Mouse (Mus musculus) small intestine, adult 2 months (tissue): ENCODE data around the gene Dydc2. TPM values are rescaled to one million over a fixed set of nuclear protein-coding genes. Genes with fewer than 3 reads are reported as not detected.
A peak's percentile ranks its signal among the peaks of the same experiment; 100 is the strongest.

Experiments used
- H3K27ac ChIP-seq: fragments of 200-500 bp; 2 replicates; pipeline ENCODE4 v1.5.1; 2012; ENCODE audit warnings: low read depth, low read length, control low read depth, inconsistent platforms; ENCODE audit not compliant: insufficient read depth
- H3K27me3 ChIP-seq: fragments of 200-500 bp; 2 replicates; pipeline ENCODE4 v1.6.1; 2012; ENCODE audit warnings: mild to moderate bottlenecking, moderate library complexity, low read length, inconsistent platforms; ENCODE audit not compliant: control insufficient read depth, insufficient read depth
- H3K36me3 ChIP-seq: fragments of 200-500 bp; 2 replicates; pipeline ENCODE4 v1.6.1; 2012; ENCODE audit warnings: mild to moderate bottlenecking, low read length, control low read depth, inconsistent platforms; ENCODE audit not compliant: control insufficient read depth, insufficient read depth
- H3K4me1 ChIP-seq: fragments of 200-500 bp; 2 replicates; pipeline ENCODE4 v1.6.1; 2012; ENCODE audit warnings: low read length, inconsistent platforms, mixed read lengths; ENCODE audit not compliant: control insufficient read depth, insufficient read depth, insufficient read length
- H3K4me3 ChIP-seq: fragments of 200-500 bp; 2 replicates; pipeline ENCODE4 v1.5.1; 2012; ENCODE audit warnings: low read depth, mild to moderate bottlenecking, control low read depth, inconsistent platforms, low read length, moderate library complexity
- CTCF ChIP-seq: fragments of 200-500 bp; IDR thresholded peaks from 2 replicates; pipeline ENCODE4 v1.5.1; 2012; ENCODE audit warnings: low read depth, mild to moderate bottlenecking, control low read depth, inconsistent platforms, low read length, moderate library complexity, mixed read lengths; ENCODE audit not compliant: insufficient replicate concordance, insufficient read length; ENCODE audit errors: extremely low read depth
- POLR2A ChIP-seq: fragments of 200-500 bp; IDR thresholded peaks from 2 replicates; pipeline ENCODE4 v1.6.1; 2012; ENCODE audit warnings: low read depth, mild to moderate bottlenecking, control low read depth, inconsistent platforms, low read length, moderate library complexity
- WGBS: fragments of 180-500 bp; shearing (Covaris S2); methylation state at CpG from one replicate; pipeline ENCODE4 v1.1.7; 2018; 5-methylcytosine and 5-hydroxymethylcytosine counted together
- polyA plus RNA-seq: library from polyadenylated mRNA; depleted of rRNA; stranded (reverse); fragments of >200 nt; gene quantifications from 2 replicates; pipeline ENCODE4 v1.2.3, GENCODE M21; 2012

The Dydc2 gene
- polyA plus RNA-seq, 1 experiment, result not detected

DNA sequence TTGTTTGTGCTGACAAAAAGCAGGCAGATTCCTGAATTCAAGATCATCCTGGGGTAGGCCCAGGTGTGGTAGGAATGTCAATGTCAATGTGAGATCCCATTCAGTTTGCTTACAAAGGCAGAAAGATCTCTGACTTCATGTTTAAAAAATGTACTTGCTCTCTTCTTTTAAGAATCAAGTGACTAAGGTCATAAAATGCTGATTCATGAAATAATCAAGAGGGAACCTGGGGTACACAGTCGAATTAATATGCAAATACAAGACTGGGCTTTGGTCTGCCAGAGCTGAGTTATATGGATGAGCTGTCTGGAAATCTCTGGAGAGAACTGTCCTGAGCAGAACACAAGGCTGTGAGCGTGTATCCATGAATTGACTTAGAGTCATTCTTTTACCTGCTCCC, 21.6 kb downstream of the Dydc2 start:
- TF ChIP-seq CTCF (no peak), POLR2A (no peak)
- no peaks in the 10 kb centered on the region for H3K27me3 ChIP-seq
- no peaks in the 10 kb centered on the region for H3K36me3 ChIP-seq
- no peak overlapping the region for H3K27ac ChIP-seq
- no peaks in the 10 kb centered on the region for H3K4me1 ChIP-seq
- WGBS, result 73% methylated on average over 2 of the region's 2 CpGs
- no peak overlapping the region for H3K4me3 ChIP-seq

DNA sequence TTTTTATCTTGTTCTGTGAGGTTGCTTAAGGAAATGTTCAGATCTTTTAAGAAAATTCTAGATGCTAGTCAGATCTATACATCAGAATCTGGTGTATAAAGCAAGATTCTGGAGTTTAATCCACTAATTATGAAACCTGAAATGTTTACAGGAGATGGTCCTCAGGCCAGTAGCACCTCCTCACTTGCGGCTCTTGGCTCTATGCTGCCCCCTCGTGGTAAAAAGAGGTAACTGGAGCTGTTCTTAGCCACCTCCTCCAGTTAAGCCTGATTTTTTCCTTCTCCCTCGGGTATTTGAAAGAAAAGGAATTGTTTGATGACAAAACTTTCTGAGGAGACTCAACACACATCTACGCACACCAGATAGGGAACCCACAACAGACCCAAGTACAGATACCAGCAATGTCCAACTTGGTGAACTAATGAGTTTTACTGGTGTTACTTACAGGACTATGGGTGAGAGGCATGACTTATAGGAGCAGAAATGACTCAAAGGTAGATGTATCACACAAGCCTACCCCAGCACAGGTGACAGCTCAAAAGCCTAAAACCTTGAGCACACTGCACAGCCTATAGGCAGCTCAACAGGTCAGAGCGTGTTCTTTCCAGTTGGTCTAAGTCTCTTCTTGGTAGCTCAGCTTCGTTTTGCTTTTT, 33.7 kb downstream of the Dydc2 start:
- Histone ChIP-seq H3K36me3 (no peaks in the 10 kb centered on the region), H3K4me3 (no peak overlapping the region), H3K27me3 (no peaks in the 10 kb centered on the region), H3K27ac (no peak overlapping the region), H3K4me1 (peaks cover 4% of the 10 kb centered on the region; the same call in 1 of the 2 replicates)
- 32% methylated on average over 6 of the region's 6 CpGs for WGBS
- TF ChIP-seq POLR2A, result no peak
- TF ChIP-seq CTCF, result peak; percentile 94; the same call in 1 of the 2 replicates

DNA sequence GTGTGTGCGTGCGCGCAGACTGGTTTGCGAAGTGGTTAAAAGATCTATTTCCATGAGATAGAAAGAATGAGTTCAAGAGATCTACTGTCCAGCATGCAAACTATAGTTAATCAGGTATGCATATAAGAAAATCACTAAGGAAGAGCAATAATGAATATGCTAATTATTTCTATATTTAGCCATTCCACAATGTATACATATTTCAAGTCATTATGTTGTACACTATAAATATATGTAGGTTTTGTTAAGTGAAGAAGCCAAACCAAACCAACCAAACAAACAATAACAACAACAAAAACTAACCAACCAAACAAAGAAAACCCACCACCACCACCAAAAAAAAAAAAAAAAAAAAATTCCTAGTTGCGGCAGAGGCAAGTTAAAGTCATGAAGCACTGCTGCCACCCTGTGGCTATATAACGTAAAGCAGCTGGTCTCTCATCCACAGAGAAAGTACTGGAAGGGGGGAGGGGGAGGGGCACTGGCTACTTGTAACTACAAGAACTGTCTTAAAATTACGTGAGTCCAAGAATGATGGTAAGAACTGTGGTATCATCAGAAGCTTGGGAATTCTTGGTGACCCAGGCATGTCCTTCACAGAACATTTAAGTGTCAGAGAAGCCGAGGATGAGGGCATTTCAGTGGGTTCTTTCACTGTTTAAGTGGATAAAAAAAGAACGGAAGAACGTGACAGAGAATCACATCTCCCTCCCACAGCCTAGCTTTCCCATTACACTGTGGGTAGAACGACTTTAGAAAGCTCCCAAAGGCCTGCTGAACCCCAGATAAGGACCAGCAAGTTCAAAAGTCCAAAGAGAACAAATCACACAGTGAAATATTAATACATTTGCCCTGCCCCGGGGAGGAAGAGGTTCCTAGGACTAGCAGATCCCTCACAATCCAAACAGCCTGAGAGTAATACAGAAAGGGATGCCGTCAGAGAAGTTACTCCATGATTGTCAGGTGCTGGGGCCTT, 35.6 kb downstream of the Dydc2 start:
- Histone ChIP-seq H3K4me1 (peaks cover 8% of the 10 kb centered on the region; the same call in 1 of the 2 replicates), H3K27ac (peak overlapping the region; percentile 83; the same call in 1 of the 2 replicates), H3K4me3 (no peak overlapping the region), H3K36me3 (no peaks in the 10 kb centered on the region), H3K27me3 (no peaks in the 10 kb centered on the region)
- WGBS, result 40% methylated on average over 13 of the region's 13 CpGs
- TF ChIP-seq CTCF (peak; percentile 59; the same call in 1 of the 2 replicates), POLR2A (no peak)

DNA sequence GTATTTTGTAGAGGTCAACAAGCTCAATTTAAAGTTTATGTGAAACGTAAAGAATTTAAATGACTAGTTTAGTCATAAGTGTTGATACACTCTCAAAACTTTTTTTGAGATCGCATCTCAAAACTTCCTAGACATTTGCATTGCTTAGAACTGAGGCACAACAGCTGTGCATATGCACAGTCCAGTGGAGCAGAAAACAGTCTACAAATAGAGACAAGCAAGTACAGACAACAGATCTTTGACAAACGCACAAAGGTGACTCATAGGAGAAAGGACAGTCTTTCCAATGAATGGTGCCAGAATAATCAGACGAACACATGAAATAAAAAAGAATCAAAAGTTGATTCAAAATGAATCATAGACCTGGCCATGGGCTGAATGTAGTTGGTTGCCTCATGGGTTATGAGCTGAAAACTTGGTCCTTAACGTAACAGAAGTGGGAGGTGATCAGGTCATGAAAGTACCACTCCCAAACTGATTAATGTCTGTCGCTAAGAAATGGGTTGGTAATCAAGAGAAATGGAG, 38.0 kb downstream of the Dydc2 start:
- Histone ChIP-seq H3K4me1 (peaks cover 21% of the 10 kb centered on the region), H3K4me3 (no peak overlapping the region), H3K27ac (no peak overlapping the region), H3K27me3 (no peaks in the 10 kb centered on the region), H3K36me3 (no peaks in the 10 kb centered on the region)
- 82% methylated on average over 6 of the region's 6 CpGs for WGBS
- TF ChIP-seq CTCF, result no peak
- no peak for TF ChIP-seq POLR2A

DNA sequence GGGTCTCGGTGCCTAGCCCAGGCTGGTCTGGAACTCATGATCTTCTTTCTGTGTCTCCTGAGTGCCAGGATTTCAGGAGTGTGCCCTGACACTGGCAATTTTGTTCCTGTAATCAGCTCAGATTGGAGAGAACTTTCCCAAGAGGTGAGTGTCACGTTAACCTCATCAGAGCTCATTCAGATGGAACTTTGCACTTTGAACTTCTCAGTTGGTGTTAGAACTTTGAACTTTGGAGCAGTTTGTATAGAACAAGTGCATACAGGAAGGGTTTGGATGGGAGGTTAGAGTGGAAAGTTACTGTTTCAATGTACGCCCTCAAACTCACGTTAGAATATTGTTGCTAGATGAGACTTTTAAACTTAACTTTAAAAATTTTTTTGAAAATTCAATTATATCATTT, 39.7 kb downstream of the Dydc2 start:
- no peak overlapping the region for H3K4me3 ChIP-seq
- no peaks in the 10 kb centered on the region for H3K27me3 ChIP-seq
- peak overlapping the region; percentile 72 for H3K27ac ChIP-seq
- peaks cover 29% of the 10 kb centered on the region for H3K4me1 ChIP-seq
- no peak for TF ChIP-seq POLR2A
- TF ChIP-seq CTCF, result no peak
- no peaks in the 10 kb centered on the region for H3K36me3 ChIP-seq
- 35% methylated on average over 4 of the region's 4 CpGs for WGBS

DNA sequence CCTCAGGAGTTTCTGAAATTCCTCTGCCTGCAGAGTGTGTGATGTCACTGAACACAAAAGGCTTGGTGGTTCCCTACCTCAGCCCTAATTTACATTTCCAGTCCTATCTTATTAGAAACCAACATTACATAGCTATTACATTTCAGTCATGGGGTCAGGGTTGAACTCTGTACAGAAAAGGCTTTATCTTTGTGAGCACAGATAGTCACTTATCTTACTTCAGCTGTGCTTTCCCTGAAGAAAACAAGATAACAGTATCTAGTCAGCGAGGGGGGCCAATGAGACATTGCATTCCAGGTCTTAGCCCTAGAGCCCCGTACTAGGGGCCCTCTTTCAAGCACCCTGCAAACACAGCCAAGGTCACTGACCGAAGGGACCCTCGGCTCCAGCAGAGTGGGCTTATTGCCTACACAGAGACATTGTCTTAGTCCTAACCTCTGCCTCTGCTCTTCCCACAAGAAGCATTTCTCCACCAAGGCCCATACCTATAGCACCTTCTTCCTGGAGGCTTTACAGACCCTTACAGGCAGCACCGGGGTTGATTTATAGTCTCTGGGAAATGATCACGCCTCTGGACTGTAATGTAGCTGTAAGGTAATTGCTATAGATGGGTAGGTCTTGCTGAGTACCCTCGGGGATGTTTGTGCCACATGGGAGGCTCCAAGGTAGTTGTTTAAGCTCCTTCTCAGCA, 43.3 kb downstream of the Dydc2 start:
- WGBS, result 33% methylated on average over 7 of the region's 7 CpGs
- Histone ChIP-seq H3K36me3 (no peaks in the 10 kb centered on the region), H3K4me3 (no peak overlapping the region), H3K27ac (peak overlapping the region; percentile 90), H3K4me1 (peaks cover 25% of the 10 kb centered on the region), H3K27me3 (no peaks in the 10 kb centered on the region)
- TF ChIP-seq POLR2A, result no peak
- TF ChIP-seq CTCF, result no peak
